Mouse (Mus musculus) liver, embryonic 14.5 days (tissue): Measurements from ENCODE around the gene Syk.

Experiments used
- CTCF ChIP-seq: IDR thresholded peaks from 2 replicates; pipeline ENCODE4 v1.5.1; 2016; ENCODE audit warnings: antibody characterized with exemption, low read depth, control low read depth
- EP300 ChIP-seq: IDR thresholded peaks from 2 replicates; pipeline ENCODE4 v1.6.1; 2016; ENCODE audit warnings: antibody characterized with exemption, low read depth

DNA sequence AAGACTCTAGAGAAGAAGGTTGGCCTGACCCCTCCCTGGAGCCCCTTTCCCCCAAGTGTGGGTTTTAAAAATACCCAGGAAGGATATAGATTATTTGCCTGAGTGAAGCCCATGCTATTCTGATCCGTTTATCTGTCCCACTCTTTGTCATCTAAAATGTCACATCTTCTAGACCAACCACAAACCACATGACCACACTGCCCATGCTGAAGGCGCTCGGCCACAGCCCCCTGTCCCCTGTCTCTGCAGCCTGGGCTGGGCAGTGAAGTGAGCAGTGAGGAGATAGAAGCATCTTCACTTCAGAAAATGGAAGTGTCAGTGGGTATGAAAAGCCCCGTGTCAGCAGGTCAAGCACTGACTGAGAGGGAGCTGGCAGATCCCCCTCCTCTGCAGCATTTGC lies 40.3 kb upstream of the Syk start:
- TF ChIP-seq CTCF (no peak), EP300 (no peak)
